Mouse (Mus musculus) cerebral cortex, adult 2 months (tissue): ENCODE data around the gene Krtap1-4.

Experiments
- WGBS: fragments of 180-500 bp; shearing (Covaris S2); methylation state at CpG from one replicate; pipeline ENCODE4 v1.1.7; 2018; 5-methylcytosine and 5-hydroxymethylcytosine counted together

Krtap1-4 gene

GRCm38 (mm10) chr11:99550765-99551164 is 32.7 kb downstream of the Krtap1-4 start, which contains the start of gene Krtap3-3:
Gene Krtap3-3 (minus strand): TSS chr11:99550865.
- WGBS: 57% methylated on average over 4 of the region's 4 CpGs

GRCm38 (mm10) chr11:99539721-99540120 is 43.7 kb downstream of the Krtap1-4 start:
- 46% methylated on average over 9 of the region's 9 CpGs for WGBS
